Mouse (Mus musculus): ENCODE measurements at regions not wholly inside any gene's neighbourhood (a gene's known extent, or its start where the extent isn't known, plus 50 kb on each side); places are given as distances from the start of the nearest gene placed in this dataset.

GRCm38 (mm10) chr9:67163746-67164145 lies 114.5 kb upstream of the Tpm1 start:
- TF ChIP-seq CTCF (IDR thresholded peaks at IDR 0.05; ENCODE audit: low read depth, low read length) (no peak), POLR2A (IDR thresholded peaks at IDR 0.05; ENCODE audit: insufficient read depth, low read length) (no peak)
